Mouse (Mus musculus) stomach, embryonic 16.5 days (tissue): ENCODE measurements around the gene Tango6. TPM values are rescaled to one million over a fixed set of nuclear protein-coding genes. Genes with fewer than 3 reads are reported as not detected.
A peak's percentile ranks its signal among the peaks of the same experiment; 100 is the strongest.
"Not testable (repeated sequence)": the region's sequence is repeated elsewhere in the genome, so short reads cannot be mapped to it uniquely, and the experiment has no call there.

ENCODE experiments used
- ATAC-seq: fragments of 200-750 bp; cut with Nextera tagmentation; 2 replicates; pipeline ENCODE4 v1.8.0; 2017; ENCODE audit warnings: moderate number of reproducible peaks, moderate TSS enrichment; ENCODE audit not compliant: insufficient read depth, low FRiP score
- H3K27ac ChIP-seq: fragments of 300-500 bp; sonication (generic); 2 replicates; pipeline ENCODE4 v1.5.1; 2014; ENCODE audit warnings: low read length
- H3K27me3 ChIP-seq: fragments of 300-500 bp; sonication (generic); 2 replicates; pipeline ENCODE4 v1.6.1; 2014; ENCODE audit warnings: low read length, control low read depth, mixed read lengths; ENCODE audit not compliant: control insufficient read depth, insufficient read depth
- H3K36me3 ChIP-seq: fragments of 300-500 bp; sonication (generic); 2 replicates; pipeline ENCODE4 v1.6.1; 2014; ENCODE audit warnings: low read length; ENCODE audit not compliant: control insufficient read depth, insufficient read depth
- H3K4me1 ChIP-seq: fragments of 300-500 bp; sonication (generic); 2 replicates; pipeline ENCODE4 v1.6.1; 2014; ENCODE audit warnings: low read length, control low read depth, mixed read lengths; ENCODE audit not compliant: control insufficient read depth, insufficient read depth
- H3K4me2 ChIP-seq: fragments of 300-500 bp; sonication (generic); 2 replicates; pipeline ENCODE4 v1.6.1; 2014; ENCODE audit warnings: low read depth, low read length, mixed read lengths
- H3K4me3 ChIP-seq: fragments of 300-500 bp; sonication (generic); replicated peaks from 2 replicates; pipeline ENCODE4 v1.5.1; 2014; ENCODE audit warnings: mild to moderate bottlenecking, low read length
- H3K9ac ChIP-seq: fragments of 300-500 bp; sonication (generic); 2 replicates; pipeline ENCODE4 v1.6.1; 2014; ENCODE audit warnings: low read length
- H3K9me3 ChIP-seq: fragments of 300-500 bp; sonication (generic); replicated peaks from 2 replicates; pipeline ENCODE4 v1.6.1; 2016; ENCODE audit warnings: low read length, control low read depth; ENCODE audit not compliant: control insufficient read depth
- WGBS: fragments of 180-500 bp; shearing (Covaris S2); extraction: QIAGEN DNeasy Blood & Tissue Kit; methylation state at CpG from one replicate; pipeline ENCODE4 v1.1.7; 2014; 5-methylcytosine and 5-hydroxymethylcytosine counted together
- polyA plus RNA-seq: library from polyadenylated mRNA; unstranded; fragments of >200 nt; fragmentation: Nextera tagmentation; extraction: Ambion mirVana; gene quantifications from 2 replicates; pipeline ENCODE4 v1.2.1, GENCODE M21; 2015

Gene Tango6
- polyA plus RNA-seq, 1 experiment from 2014 or later: 9.4 TPM

DNA sequence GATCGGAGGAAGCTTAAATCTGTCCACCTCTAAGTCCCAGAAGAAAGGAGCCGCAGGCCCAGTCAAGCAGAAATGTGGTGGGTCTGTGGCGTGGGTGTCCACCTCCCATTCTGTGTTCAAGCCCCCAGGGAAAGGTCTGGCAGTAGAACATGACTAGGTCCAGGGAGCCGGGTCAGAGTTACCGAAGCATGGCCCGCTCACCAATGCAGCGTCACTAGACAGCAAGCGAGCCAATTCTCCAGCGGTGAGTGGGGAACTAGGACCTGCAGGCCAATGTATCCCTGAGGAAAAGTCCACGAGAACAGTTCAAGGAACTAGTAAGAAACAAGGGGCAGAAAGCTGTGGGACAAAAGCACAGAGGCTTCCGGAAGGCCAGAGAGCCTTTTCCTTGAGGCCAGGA lies 201.2 kb downstream of the Tango6 start:
- not testable (repeated sequence) for H3K27me3 ChIP-seq, H3K9ac ChIP-seq, ATAC-seq, H3K27ac ChIP-seq, H3K4me3 ChIP-seq, H3K4me1 ChIP-seq, H3K9me3 ChIP-seq, H3K4me2 ChIP-seq
- H3K36me3 ChIP-seq: peaks cover 13% of the 10 kb centered on the region
- WGBS: 96% methylated on average over 11 of the region's 11 CpGs

DNA sequence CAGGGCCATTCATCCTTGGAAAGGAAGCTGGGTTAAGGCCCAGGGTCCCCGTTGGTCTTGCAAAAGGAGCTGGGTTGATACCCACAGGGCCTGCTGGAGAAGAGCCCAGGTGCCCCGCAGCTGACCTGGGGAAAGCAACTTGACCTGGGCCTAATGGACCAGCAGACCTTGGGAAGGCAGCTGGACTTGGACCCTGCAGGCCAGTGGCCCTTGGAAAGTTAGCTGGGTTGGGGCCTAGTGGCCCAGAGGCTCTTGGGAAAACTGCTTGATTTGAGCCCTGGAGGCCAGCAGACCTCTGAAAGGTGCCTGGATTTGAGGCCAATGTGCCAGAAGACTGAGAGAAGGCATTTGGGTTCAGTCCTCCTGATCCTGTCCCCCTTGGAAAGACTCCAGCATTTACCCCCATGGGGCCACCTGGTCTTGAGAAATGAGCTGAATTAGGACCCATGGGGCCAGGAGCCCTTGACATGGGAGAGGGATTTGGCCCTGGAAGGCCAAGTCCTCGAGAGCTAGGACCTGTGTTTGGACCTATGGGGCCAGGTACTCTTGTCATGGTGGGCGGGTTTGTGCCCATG lies 202.0 kb downstream of the Tango6 start:
- not testable (repeated sequence) for H3K4me1 ChIP-seq, H3K27me3 ChIP-seq, H3K4me2 ChIP-seq, ATAC-seq, H3K36me3 ChIP-seq, H3K9ac ChIP-seq, H3K4me3 ChIP-seq, H3K9me3 ChIP-seq, H3K27ac ChIP-seq
- WGBS: 89% methylated on average over 4 of the region's 4 CpGs

DNA sequence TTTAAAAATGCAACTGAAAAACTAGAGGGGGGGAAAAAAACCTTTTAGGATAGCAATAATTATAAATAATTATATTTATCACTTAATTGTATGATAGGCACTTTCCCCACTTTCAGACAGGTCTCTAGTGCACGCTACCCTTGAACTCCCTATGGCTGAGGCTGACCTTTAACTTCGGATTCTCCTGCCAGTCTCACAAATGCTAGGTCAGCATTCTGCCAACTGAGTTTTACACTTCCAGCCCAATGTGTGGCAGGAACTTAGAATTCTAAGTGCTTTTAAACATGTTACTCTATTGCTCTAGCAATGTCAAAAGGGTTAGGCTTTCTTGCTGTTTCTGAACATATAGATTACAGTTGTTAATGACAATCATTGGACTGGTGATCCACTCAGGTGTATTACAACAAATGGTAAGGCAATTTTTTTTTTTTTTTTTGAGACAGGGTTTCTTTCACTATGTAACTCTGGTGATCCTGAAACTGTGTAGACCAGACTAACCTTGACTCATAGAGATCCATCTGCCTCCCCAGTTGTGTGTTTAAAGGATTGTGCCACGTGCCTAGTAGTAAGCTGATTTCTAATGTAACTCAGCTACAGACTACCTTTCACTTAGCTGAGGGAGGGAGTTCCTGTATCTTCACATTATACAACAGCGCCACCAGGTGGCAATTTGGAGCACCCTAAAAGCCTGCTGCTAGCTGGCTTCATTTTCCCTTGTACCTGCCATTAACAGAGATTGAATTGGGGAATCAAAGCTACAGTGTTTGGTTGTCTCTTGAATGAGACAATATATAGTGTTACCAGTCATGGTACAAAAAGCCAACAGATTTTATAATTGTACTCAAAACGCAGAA lies 204.7 kb downstream of the Tango6 start:
- H3K9me3 ChIP-seq: no peaks in the 10 kb centered on the region
- ATAC-seq: peak; percentile 72; the same call in 1 of the 2 replicates
- H3K4me3 ChIP-seq: no peak overlapping the region
- H3K27me3 ChIP-seq: no peaks in the 10 kb centered on the region
- WGBS: 40% methylated on average over 5 of the region's 5 CpGs
- peaks cover 6% of the 10 kb centered on the region; the same call in 1 of the 2 replicates for H3K36me3 ChIP-seq
- H3K4me2 ChIP-seq: no peak overlapping the region
- no peak overlapping the region for H3K27ac ChIP-seq
- H3K4me1 ChIP-seq: peaks cover 4% of the 10 kb centered on the region
- no peak overlapping the region for H3K9ac ChIP-seq

DNA sequence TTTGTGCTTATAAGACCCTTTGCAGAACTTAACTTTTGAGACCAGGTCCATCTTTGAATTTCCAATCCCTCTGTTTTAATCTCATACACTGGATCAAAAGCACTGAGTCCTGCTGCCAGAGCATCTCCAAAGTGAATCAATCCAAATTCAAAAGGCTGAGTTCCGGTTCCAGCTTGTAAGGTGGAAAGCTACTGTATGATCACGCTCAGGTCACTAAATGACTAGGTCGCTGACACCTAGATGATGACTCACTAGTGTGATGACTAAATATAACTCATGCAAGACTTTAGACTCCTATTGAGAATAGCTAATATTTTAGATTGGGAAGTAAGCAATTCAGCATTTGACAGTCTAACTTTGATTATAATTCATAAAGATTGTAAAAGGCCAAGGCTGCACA lies 205.9 kb downstream of the Tango6 start:
- no peak overlapping the region for H3K4me3 ChIP-seq
- H3K4me2 ChIP-seq: no peak overlapping the region
- peaks cover 6% of the 10 kb centered on the region; the same call in 1 of the 2 replicates for H3K36me3 ChIP-seq
- H3K4me1 ChIP-seq: peaks cover 4% of the 10 kb centered on the region
- no peak for ATAC-seq
- no peaks in the 10 kb centered on the region for H3K9me3 ChIP-seq
- H3K27me3 ChIP-seq: no peaks in the 10 kb centered on the region
- WGBS: 74% methylated on average over 3 of the region's 3 CpGs
- H3K27ac ChIP-seq: no peak overlapping the region
- H3K9ac ChIP-seq: no peak overlapping the region

DNA sequence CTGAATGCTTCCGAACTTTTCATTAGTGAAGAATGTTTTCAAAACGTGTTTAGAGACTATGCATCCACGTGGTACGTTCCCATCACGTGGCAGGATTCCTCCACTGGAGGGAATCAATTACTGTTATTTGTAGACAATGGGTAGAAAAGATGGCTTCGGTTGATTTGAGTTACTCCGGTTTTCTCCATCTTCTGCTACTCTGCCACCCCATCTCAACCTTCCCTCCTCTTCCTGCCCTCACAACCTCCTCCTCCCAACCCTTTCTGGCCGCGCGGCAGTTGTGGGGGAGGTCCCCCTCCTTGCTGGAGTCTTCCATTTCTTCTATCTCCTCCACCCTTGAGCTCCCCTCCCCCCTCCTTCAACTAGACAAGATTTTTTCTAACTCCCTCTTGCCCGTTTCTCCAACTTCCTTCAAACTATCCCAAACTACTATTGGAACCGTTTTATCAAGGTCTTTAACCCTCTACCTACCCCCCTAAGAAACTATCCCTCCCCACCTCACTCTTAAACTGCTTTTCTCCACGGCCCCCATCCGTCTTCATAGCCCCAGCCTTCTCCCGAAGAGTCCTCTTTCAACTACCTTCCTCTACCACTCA lies 209.4 kb downstream of the Tango6 start:
- Histone ChIP-seq H3K9me3 (no peaks in the 10 kb centered on the region), H3K4me1 (peaks cover 15% of the 10 kb centered on the region), H3K27ac (peak overlapping the region; percentile 93), H3K4me3 (peak overlapping the region; percentile 89), H3K9ac (peak overlapping the region; percentile 96), H3K36me3 (0 out of 2 replicates have a peak, but pooled peaks cover 4% of the 10 kb centered on the region), H3K27me3 (no peaks in the 10 kb centered on the region), H3K4me2 (peak overlapping the region; percentile 66)
- ATAC-seq: no peak
- WGBS: under 1% methylated on average over 15 of the region's 15 CpGs

DNA sequence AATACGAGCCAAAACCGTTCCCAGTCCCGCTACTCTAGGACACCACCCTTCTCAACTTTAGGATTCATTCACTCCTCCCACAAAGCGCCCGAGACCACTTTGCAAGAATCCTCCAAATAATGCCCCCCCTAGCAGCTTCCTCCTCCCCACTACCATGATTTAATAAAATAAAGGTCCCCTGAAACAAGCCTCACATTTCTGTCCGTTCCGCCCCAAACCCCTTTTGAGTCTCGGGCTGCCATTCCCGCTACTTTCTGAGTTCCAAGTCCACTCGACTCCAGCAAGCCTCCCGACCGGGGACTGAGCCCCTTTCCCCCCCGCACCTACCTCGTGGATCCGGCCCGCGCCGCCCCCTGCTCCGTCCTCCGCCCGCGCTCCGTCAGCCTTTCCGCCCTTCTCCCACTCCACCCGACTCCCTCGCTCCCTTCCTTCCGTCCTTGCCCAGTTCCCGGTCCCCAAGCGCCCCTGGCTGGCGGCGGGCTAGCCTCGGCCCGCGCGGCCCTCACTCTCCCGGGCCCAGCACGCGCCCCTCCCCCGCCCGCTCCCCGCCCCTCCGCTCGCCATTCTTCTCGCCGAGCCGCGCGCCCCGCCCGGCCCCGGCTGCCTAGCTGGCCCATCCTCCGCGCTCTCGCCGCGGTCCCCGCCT lies 210.1 kb downstream of the Tango6 start:
- peak overlapping the region; percentile 96 for H3K9ac ChIP-seq
- 0 out of 2 replicates have a peak, but pooled peaks cover 6% of the 10 kb centered on the region for H3K36me3 ChIP-seq
- peaks cover 15% of the 10 kb centered on the region for H3K4me1 ChIP-seq
- peak overlapping the region; percentile 89 for H3K4me3 ChIP-seq
- WGBS: 2% methylated on average over 41 of the region's 57 CpGs
- H3K9me3 ChIP-seq: no peaks in the 10 kb centered on the region
- ATAC-seq: peak; percentile 84
- no peaks in the 10 kb centered on the region for H3K27me3 ChIP-seq
- H3K4me2 ChIP-seq: peak overlapping the region; percentile 66
- H3K27ac ChIP-seq: peak overlapping the region; percentile 93

DNA sequence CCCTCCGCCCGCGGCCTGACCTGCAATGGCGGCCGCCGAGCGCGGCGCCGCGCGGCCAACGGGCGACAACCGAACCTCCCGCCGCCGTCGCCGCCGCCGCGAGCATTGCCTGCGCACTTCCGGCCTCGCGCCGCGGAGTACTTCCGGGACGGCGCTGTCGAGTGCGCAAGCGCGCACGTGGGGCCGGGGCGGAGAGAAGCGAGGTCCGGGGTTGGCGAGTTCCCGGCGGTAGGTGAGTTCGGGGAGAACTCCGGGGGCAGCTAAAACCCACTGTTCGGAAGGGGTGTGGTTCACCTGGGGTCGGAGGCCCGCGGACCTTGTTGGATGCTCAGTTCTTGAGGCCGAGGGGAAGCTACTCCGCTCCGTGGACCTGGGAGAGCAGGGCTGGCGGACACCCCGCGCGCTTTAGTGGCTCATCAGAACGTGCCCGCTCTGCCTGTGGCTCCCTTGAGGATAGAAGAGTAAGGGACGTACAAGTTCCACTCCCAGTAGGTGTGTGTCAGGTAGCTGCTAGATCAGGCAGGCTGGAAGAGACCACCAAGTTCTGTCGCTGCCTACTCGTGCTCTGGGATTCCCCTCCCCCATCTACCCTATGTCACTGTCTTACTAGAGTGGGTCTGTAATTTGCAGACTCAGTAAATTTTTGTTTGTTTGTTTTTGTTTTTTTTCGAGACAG lies 210.8 kb downstream of the Tango6 start, which contains the start of gene Utp4:
Utp4 (plus strand) TSS at position 156 of the 676 bp plus-strand sequence.
- under 1% methylated on average over 61 of the region's 63 CpGs for WGBS
- Histone ChIP-seq H3K27ac (peak within 1 kb of the TSS; percentile 93), H3K4me3 (peak within 1 kb of the TSS; percentile 89), H3K27me3 (no peaks in the 10 kb centered on the region), H3K9me3 (no peaks in the 10 kb centered on the region), H3K9ac (peak within 1 kb of the TSS; percentile 96), H3K4me2 (peak within 1 kb of the TSS; percentile 66), H3K4me1 (peaks cover 15% of the 10 kb centered on the region), H3K36me3 (0 out of 2 replicates have a peak, but pooled peaks cover 8% of the 10 kb centered on the region)
- ATAC-seq: peak; percentile 96

DNA sequence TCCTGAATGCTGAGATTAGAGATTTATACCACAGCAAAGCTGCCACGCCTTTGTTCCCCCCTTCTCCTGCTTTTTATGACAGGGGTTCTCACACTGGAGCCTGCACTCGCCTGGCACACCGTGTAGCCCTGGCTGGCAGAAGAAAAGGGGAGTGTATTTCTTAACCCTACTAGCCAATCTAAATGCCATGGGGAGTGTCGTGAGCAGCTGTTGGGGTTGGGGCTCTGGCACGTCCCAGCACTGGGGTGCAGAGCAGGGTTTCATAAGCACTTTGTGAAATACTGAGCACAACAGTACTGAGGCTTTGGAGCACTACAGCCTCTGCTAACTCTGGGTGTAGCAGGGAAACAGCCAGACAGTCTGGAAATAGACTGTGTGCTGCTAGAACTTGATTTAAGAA lies 216.6 kb downstream of the Tango6 start:
- WGBS: 84% methylated on average over 5 of the region's 5 CpGs
- Histone ChIP-seq H3K4me1 (peaks cover 5% of the 10 kb centered on the region), H3K4me2 (no peak overlapping the region), H3K27me3 (no peaks in the 10 kb centered on the region), H3K36me3 (peaks cover 22% of the 10 kb centered on the region; the same call in 1 of the 2 replicates), H3K9me3 (no peaks in the 10 kb centered on the region), H3K27ac (no peak overlapping the region), H3K4me3 (no peak overlapping the region), H3K9ac (no peak overlapping the region)
- ATAC-seq: no peak
